Mouse (Mus musculus) erythroblast, adult 5-6 weeks (primary cell): ENCODE data around the gene Zfp69. TPM values are rescaled to one million over a fixed set of nuclear protein-coding genes. Genes with fewer than 3 reads are reported as not detected.

Experiments used
- ATAC-seq: replicated peaks from 2 replicates; pipeline ENCODE4 v1.8.0; 2016; ENCODE audit warnings: moderate number of reproducible peaks, mild to moderate bottlenecking, moderate TSS enrichment, inconsistent platforms; ENCODE audit not compliant: poor library complexity, low FRiP score, severe bottlenecking
- total RNA-seq, 2 experiments: library from RNA; stranded (forward) in 1 of 2; stranded (reverse) in 1 of 2; fragments of 150-400 nt in 1 of 2; fragments of 200-764, 138-1000 nt in 1 of 2; gene quantifications; 2 replicates each; pipeline versions ENCODE4 v1.2.3 to v1.2.4; 2015 to 2017; ENCODE audit warnings: low replicate concordance in 2 of 2

Zfp69 gene
- total RNA-seq, 2 experiments from 2014 or later = 0.77 to 6.4 TPM

DNA sequence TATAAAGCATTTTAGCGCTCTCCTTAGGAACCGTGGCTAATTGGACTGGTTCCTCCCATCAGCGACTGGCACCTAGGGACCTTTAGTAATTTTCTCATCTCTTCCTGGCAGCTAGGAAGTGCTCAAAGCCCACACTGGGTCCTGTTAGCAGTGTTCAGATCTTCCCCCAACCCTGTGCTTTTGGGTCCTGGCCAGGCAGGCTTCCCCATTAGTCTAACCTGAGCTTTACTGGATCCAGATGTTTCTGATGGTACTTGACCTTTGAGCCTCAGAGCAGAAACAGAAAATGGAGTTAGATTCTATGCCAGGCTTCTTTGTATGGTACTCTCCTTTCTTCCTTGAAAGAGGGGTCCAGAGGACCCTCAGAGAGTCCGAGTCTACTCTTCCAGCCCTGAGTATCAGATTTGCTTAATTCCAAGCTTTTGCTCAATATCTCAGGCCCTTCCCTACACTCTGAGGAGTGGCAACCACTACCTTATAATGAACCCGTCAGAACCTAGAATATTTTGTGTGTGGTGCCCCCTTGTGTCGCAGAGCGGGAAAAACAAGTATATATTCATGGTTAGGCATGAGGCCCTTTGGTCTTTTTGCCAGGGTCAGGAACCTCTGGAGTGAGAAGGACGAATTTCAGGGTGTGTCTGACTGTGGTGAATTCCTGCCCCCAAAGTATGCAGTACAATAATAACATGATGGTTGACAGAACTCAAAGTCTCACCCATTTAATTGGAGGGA is 64.0 kb downstream of the Zfp69 start:
- ATAC-seq = no peak

DNA sequence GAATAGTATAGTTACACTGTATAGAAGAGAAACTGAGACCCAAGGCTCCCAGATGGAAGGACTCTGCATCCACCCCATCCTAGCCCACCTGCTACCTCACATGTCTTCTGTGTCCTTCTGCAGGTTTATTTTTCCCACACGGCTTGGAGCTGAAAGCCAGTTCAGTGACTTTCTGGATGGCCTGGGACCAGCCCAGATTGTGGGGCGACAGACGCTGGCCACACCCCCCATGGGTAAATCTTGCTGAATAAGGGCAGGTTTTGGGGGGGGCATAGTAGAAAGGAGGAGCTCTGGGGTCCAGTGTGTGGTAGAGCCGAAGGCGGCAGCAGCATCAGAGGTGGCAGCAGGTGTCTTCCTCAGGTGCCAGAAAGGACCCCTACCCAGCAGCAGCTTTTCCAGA is 64.7 kb downstream of the Zfp69 start:
- no peak for ATAC-seq

DNA sequence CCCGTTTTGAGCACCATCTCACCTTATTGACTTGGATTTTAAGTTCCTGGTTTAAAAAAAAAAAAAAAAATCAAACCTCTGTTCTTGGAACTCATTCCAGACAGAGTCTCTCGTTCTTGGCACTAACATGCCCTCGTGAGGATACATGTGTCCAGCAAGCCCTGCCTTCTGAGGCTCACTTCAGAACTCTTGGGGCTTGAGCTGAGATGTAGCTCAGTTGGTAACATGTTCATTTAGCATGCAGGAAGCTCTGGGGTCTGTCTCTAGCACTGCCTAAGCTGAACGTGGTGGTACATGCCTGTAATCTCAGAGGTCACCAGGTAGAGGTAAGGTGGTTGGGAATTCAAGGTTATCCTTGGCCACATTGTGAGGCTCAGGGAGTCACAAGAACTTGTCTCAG is 65.4 kb downstream of the Zfp69 start:
- no peak for ATAC-seq

DNA sequence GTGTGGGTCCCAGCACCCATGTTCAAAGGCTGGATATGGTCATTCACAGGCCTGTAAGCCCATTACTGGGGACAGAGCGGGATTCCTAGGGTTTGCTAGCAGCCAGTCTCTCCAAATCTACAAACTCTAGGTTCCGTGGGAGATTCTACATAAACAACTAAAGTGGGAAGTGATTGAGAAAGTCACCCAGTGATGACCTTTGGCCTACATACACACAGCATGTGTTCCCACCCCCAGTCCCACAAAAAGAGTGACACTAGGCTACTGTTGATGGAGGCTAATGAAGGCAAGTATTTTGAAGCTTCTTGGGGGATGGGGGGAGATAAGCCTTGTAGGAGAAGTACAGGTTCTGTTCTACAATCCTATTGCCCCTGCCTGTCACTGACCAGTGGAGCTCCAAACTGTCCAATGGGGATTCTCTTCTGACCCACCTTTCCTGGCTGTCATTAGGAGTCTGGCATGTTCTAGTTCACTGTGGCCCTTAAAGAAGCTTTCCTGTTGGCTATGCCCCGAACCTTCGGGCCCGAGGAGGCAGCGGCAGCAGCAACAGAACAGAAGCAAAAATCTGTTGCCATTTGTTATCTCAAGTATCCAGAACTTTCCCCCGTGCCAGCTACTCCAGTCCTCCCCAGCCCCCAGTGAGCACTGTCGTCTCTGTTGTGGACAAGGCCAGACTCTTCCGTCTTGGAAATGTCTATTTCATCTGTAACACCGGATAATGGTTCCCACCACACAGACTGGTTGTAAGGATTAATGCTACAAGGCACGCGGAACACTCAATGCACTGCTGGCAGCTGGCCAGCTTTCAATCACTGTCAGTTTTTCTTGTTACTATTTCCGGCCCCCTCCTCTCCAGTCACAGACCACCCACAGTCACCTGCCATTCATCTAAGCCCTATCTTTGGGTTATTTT is 66.0 kb downstream of the Zfp69 start:
- no peak for ATAC-seq

DNA sequence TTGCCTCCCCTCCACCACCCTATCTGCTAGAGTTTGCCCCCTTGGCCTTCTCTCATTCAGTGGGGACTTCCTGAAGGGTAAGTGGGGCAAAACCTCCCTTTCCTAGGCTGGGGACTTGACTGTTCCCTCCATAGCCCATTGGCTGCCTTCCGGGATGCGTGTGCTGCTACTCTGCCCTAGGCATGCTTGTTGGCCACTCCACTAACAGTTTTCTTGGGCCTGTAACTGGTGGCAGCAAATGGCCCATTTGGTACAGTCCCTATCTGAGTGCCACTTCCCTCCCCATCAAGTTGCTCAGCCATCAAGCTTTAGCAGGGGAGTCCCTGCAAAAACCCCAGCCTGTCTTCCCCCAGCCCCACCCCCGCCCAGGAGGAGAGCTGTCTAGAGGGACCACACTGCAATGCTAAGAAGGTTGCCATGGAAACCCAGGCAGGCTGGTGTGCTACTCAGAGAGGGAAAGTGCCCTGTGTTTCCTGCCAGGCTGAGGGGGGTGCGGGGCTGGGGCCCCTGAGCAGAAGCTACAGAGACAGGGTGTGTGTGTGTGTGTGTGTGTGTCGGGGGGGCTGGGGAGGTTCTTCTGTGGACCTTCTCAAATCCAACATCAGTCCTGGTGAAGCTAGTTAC is 69.4 kb downstream of the Zfp69 start:
- no peak for ATAC-seq

DNA sequence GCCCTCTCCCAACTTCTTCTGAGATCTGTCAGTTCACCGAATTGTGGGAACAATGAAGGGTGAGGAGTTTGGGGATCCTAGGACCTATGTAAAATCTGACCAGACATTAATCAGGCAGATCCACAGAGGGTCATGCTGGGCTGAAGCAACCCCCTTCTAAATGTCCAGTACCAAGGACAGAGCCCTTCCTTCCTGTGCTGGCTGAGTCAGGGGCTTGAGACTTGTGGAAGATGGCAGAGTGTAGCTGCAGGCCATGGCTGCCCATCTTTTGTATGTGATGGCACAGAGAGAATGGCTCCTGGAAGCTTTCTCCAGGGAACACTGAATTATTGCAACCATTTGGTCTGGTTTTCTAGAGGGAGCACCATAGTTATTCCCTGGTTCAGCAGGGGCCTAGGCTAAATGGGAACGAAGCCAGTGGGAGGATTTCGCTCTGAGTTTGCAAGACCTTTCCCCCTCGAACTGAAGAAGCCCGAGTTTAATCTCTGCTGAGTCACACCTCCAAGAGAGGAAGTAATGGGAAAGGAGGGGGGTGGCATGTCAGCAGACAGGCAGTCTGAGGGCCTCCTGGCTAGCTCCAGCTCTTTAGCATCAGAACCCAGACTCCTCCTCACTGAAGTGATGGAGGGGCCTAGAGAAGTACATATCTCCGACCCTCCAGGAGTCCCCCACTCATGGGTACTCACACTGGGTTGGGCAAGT is 70.6 kb downstream of the Zfp69 start:
- ATAC-seq = no peak

Other genes with a start within 250 kb of the Zfp69 start
- not detected in 2 replicates for gene Kcnq4, start 203.1 kb downstream of the Zfp69 start, total RNA-seq (2015; ENCODE audit: low replicate concordance)
- gene Kcnq4, start 203.1 kb downstream of the Zfp69 start, total RNA-seq (2017; ENCODE audit: low replicate concordance) = not detected in 2 replicates
- 27.9 and 30.3 TPM in 2 replicates for gene Nfyc, start 120.1 kb downstream of the Zfp69 start, total RNA-seq (2015; ENCODE audit: low replicate concordance)
- 30.0 and 36.3 TPM in 2 replicates for gene Nfyc, start 120.1 kb downstream of the Zfp69 start, total RNA-seq (2017; ENCODE audit: low replicate concordance)
- gene Rims3, start 96.9 kb downstream of the Zfp69 start, total RNA-seq (2015; ENCODE audit: low replicate concordance) = 0.21 and 1.2 TPM in 2 replicates
- gene Rims3, start 96.9 kb downstream of the Zfp69 start, total RNA-seq (2017; ENCODE audit: low replicate concordance) = 0.43 and 0.98 TPM in 2 replicates
- 7.5 and 21.1 TPM in 2 replicates for gene Exo5, start 26.7 kb downstream of the Zfp69 start, total RNA-seq (2015; ENCODE audit: low replicate concordance)
- gene Exo5, start 26.7 kb downstream of the Zfp69 start, total RNA-seq (2017; ENCODE audit: low replicate concordance) = 1.7 and 4.1 TPM in 2 replicates
- gene Smap2, start 65.5 kb upstream of the Zfp69 start, total RNA-seq (2015; ENCODE audit: low replicate concordance) = 29.4 and 36.4 TPM in 2 replicates
- gene Smap2, start 65.5 kb upstream of the Zfp69 start, total RNA-seq (2017; ENCODE audit: low replicate concordance) = 25.5 and 27.3 TPM in 2 replicates
- not detected in 2 replicates for gene Col9a2, start 87.7 kb upstream of the Zfp69 start, total RNA-seq (2015; ENCODE audit: low replicate concordance)
- not detected in 2 replicates for gene Col9a2, start 87.7 kb upstream of the Zfp69 start, total RNA-seq (2017; ENCODE audit: low replicate concordance)
- gene Zmpste24, start 146.5 kb upstream of the Zfp69 start, total RNA-seq (2015; ENCODE audit: low replicate concordance) = 37.3 and 38.0 TPM in 2 replicates
- gene Zmpste24, start 146.5 kb upstream of the Zfp69 start, total RNA-seq (2017; ENCODE audit: low replicate concordance) = 19.0 and 27.3 TPM in 2 replicates
- not detected in 2 replicates for gene Tmco2, start 157.5 kb upstream of the Zfp69 start, total RNA-seq (2015; ENCODE audit: low replicate concordance)
- gene Tmco2, start 157.5 kb upstream of the Zfp69 start, total RNA-seq (2017; ENCODE audit: low replicate concordance) = not detected in 2 replicates